Mouse (Mus musculus) granulocyte monocyte progenitor cell, adult 5-6 weeks (primary cell): Measurements from ENCODE around the gene Pxylp1. TPM values are rescaled to one million over a fixed set of nuclear protein-coding genes. Genes with fewer than 3 reads are reported as not detected.

ENCODE experiments used
- ATAC-seq: replicated peaks from 2 replicates; pipeline ENCODE4 v1.8.0; 2016; ENCODE audit warnings: mild to moderate bottlenecking, moderate TSS enrichment, inconsistent platforms; ENCODE audit not compliant: poor library complexity, severe bottlenecking
- total RNA-seq, 2 experiments: library from RNA; stranded (forward) in 1 of 2; stranded (reverse) in 1 of 2; fragments of 200-712, 200-1000 nt in 1 of 2; fragments of >200 nt in 1 of 2; fragmentation: Nextera tagmentation in 1 of 2; gene quantifications; 2 replicates each; pipeline ENCODE4 v1.2.3; 2014 to 2017

Gene Pxylp1
- total RNA-seq, 2 experiments from 2014 or later: 60.4 to 85.4 TPM

- no peak for ATAC-seq
These were observed 64.4 kb downstream of the Pxylp1 start for GRCm38 (mm10) chr9:96828071-96828470.

GRCm38 (mm10) chr9:96827002-96827785, 65.3 kb downstream of the Pxylp1 start:
- no peak for ATAC-seq

- ATAC-seq: no peak
These were observed 67.6 kb downstream of the Pxylp1 start for GRCm38 (mm10) chr9:96824857-96825256.

- ATAC-seq: no peak
These were observed 68.4 kb downstream of the Pxylp1 start for GRCm38 (mm10) chr9:96824026-96824425.

GRCm38 (mm10) chr9:96823541-96823940, 68.9 kb downstream of the Pxylp1 start:
- ATAC-seq: no peak

GRCm38 (mm10) chr9:96823005-96823404, 69.5 kb downstream of the Pxylp1 start:
- no peak for ATAC-seq

- ATAC-seq: 0 out of 2 replicates have a peak, but pooled peaks have one; percentile 9
These were observed 73.5 kb downstream of the Pxylp1 start for GRCm38 (mm10) chr9:96818822-96819481.

GRCm38 (mm10) chr9:96818128-96818821, 74.2 kb downstream of the Pxylp1 start:
- ATAC-seq: peak; percentile 85

GRCm38 (mm10) chr9:96811996-96812395, 80.5 kb downstream of the Pxylp1 start:
- no peak for ATAC-seq

GRCm38 (mm10) chr9:96800131-96800825, 92.2 kb downstream of the Pxylp1 start:
- ATAC-seq: peak; percentile 20; the same call in 1 of the 2 replicates

- no peak for ATAC-seq
These were observed 95.2 kb downstream of the Pxylp1 start for GRCm38 (mm10) chr9:96797311-96797710.

GRCm38 (mm10) chr9:96795399-96795928, 97.0 kb downstream of the Pxylp1 start:
- ATAC-seq: peak; percentile 50

- ATAC-seq: no peak
These were observed 97.9 kb downstream of the Pxylp1 start for GRCm38 (mm10) chr9:96794601-96795000.

GRCm38 (mm10) chr9:96792543-96792942, 99.9 kb downstream of the Pxylp1 start:
- peak; percentile 58 for ATAC-seq

- ATAC-seq: no peak
These were observed 102.0 kb downstream of the Pxylp1 start for GRCm38 (mm10) chr9:96790389-96791007.

- no peak for ATAC-seq
These were observed 102.6 kb downstream of the Pxylp1 start for GRCm38 (mm10) chr9:96789906-96790305.

GRCm38 (mm10) chr9:96787797-96788196, 104.7 kb downstream of the Pxylp1 start:
- ATAC-seq: peak; percentile 49

- ATAC-seq: no peak
These were observed 106.6 kb downstream of the Pxylp1 start for GRCm38 (mm10) chr9:96785871-96786342.

GRCm38 (mm10) chr9:96785187-96785586, 107.3 kb downstream of the Pxylp1 start:
- peak; percentile 76 for ATAC-seq
